Mouse (Mus musculus) hematopoietic stem cell, adult 5-6 weeks (primary cell): ENCODE results near the gene Tmem176a. TPM values are rescaled to one million over a fixed set of nuclear protein-coding genes. Genes with fewer than 3 reads are reported as not detected.
A peak's percentile ranks its signal among the peaks of the same experiment; 100 is the strongest.

Experiments
- ATAC-seq, 2 experiments: fragments of 125-278 bp in 1 of 2; replicated peaks in 1 of 2; 2 replicates each; pipeline ENCODE4 v1.8.0; 2016 to 2017; ENCODE audit warnings: inconsistent platforms in 2 of 2, mild to moderate bottlenecking in 2 of 2, moderate number of reproducible peaks in 2 of 2, low read depth in 1 of 2, moderate TSS enrichment in 1 of 2; ENCODE audit not compliant: low FRiP score in 2 of 2, poor library complexity in 2 of 2, severe bottlenecking in 2 of 2, insufficient read depth in 1 of 2, low TSS enrichment in 1 of 2
- total RNA-seq: library from RNA; stranded (forward); fragments of 172-1452, 232-1000 nt; gene quantifications from 2 replicates; pipeline ENCODE4 v1.2.3, GENCODE M21; 2017

Gene Tmem176a
- total RNA-seq, 1 experiment from 2014 or later, result 61.0 TPM

- ATAC-seq, result no peak
These were observed 4.6 kb upstream of the Tmem176a start for GRCm38 (mm10) chr6:48836146-48836545.

GRCm38 (mm10) chr6:48837516-48837915 is 3.2 kb upstream of the Tmem176a start:
- ATAC-seq, result no peak

GRCm38 (mm10) chr6:48838321-48839080 is 2.2 kb upstream of the Tmem176a start:
- no peak for ATAC-seq

GRCm38 (mm10) chr6:48840973-48841625 is 380 bp downstream of the Tmem176a start, which contains the start of gene Tmem176b:
Gene Tmem176b (minus strand): TSS chr6:48841496.
- peak; percentile 83 to 86 for ATAC-seq

GRCm38 (mm10) chr6:48842111-48842842 is 1.6 kb downstream of the Tmem176a start:
- no peak for ATAC-seq

- no peak for ATAC-seq
These were observed 4.4 kb downstream of the Tmem176a start for GRCm38 (mm10) chr6:48845086-48845485.

GRCm38 (mm10) chr6:48851820-48852491 is 11.2 kb downstream of the Tmem176a start:
- no peak for ATAC-seq

GRCm38 (mm10) chr6:48854155-48854554 is 13.4 kb downstream of the Tmem176a start:
- no peak for ATAC-seq

GRCm38 (mm10) chr6:48857613-48858302 is 17.0 kb downstream of the Tmem176a start:
- no peak for ATAC-seq

- ATAC-seq, result peak; percentile 77 to 82
These were observed 19.6 kb downstream of the Tmem176a start for GRCm38 (mm10) chr6:48860130-48860815.

GRCm38 (mm10) chr6:48860851-48861250 is 20.1 kb downstream of the Tmem176a start:
- ATAC-seq, result no peak

GRCm38 (mm10) chr6:48861616-48862280 is 21.0 kb downstream of the Tmem176a start:
- ATAC-seq, result no peak

GRCm38 (mm10) chr6:48862816-48863215 is 22.1 kb downstream of the Tmem176a start:
- ATAC-seq, result no peak

- no peak for ATAC-seq
These were observed 22.8 kb downstream of the Tmem176a start for GRCm38 (mm10) chr6:48863488-48863887.

GRCm38 (mm10) chr6:48864181-48864580 is 23.5 kb downstream of the Tmem176a start:
- no peak for ATAC-seq

GRCm38 (mm10) chr6:48864723-48865122 is 24.0 kb downstream of the Tmem176a start:
- ATAC-seq, result no peak
